ENCODE assay signal across 10 mouse cellular contexts in genomic region chr2:55920294-55920693, GRCm38 (mm10).
A peak's percentile ranks its signal among the peaks of the same experiment; 100 is the strongest.
DNase-seq lines count a peak whose midpoint lies in the region; ATAC-seq and TF ChIP-seq lines count a peak whose summit lies in the region.
"Had no signal": no experiment of that assay in that cellular context is flagged by ENCODE, and none has a peak within 500 bp of the region (broad histone marks: within the 10 kb centered on the region; RNA-seq: fewer than 3 reads in every experiment).

No protein-coding gene starts in this region.

- H3K4me1 ChIP-seq in forebrain, embryonic 16.5 days (replicated peaks; ENCODE audit: control insufficient read depth, insufficient read depth, low read length), result no peaks in the 10 kb centered on the region
- H3K4me1 ChIP-seq in neural tube, embryonic 14.5 days (ENCODE audit: control insufficient read depth, insufficient read depth, low read length), result no peaks in the 10 kb centered on the region

- peak; percentile 63 for TF ChIP-seq CTCF in left cerebral cortex, adult 2 months (IDR thresholded peaks at IDR 0.05)

- no peaks in the 10 kb centered on the region for H3K36me3 ChIP-seq in forebrain, embryonic 16.5 days (ENCODE audit: control insufficient read depth, insufficient read depth)
- H3K36me3 ChIP-seq in neural tube, embryonic 14.5 days (ENCODE audit: control insufficient read depth, insufficient read depth, low read length), result no peaks in the 10 kb centered on the region

- no peak overlapping the region for H3K4me2 ChIP-seq in forebrain, embryonic 16.5 days (ENCODE audit: low read length)
- no peak overlapping the region for H3K4me2 ChIP-seq in neural tube, embryonic 14.5 days (ENCODE audit: low read depth, low read length)
- H3K4me2 ChIP-seq: heart, embryonic 11.5 days had no signal

- no peak overlapping the region for H3K4me3 ChIP-seq in left cerebral cortex, adult 2 months
- H3K4me3 ChIP-seq in forebrain, embryonic 16.5 days (replicated peaks; ENCODE audit: low read length), result no peak overlapping the region
- H3K4me3 ChIP-seq in neural tube, embryonic 14.5 days (ENCODE audit: low read depth, low read length), result no peak overlapping the region

- H3K9ac ChIP-seq in forebrain, embryonic 16.5 days (replicated peaks; ENCODE audit: low read depth, low read length), result no peak overlapping the region
- H3K9ac ChIP-seq in neural tube, embryonic 14.5 days (replicated peaks; ENCODE audit: low read depth, low read length), result no peak overlapping the region

- ATAC-seq in forebrain, embryonic 16.5 days, result peak; percentile 79
- ATAC-seq in neural tube, embryonic 14.5 days (ENCODE audit: low read depth), result peak; percentile 80; the same call in 1 of the 2 replicates

- H3K27ac ChIP-seq in left cerebral cortex, adult 2 months, result no peak overlapping the region
- H3K27ac ChIP-seq in forebrain, embryonic 16.5 days (ENCODE audit: low read length), result no peak overlapping the region
- no peak overlapping the region for H3K27ac ChIP-seq in neural tube, embryonic 14.5 days (ENCODE audit: low read depth, low read length)

- no peaks in the 10 kb centered on the region for H3K9me3 ChIP-seq in forebrain, embryonic 16.5 days (ENCODE audit: control insufficient read depth, low read length)
- no peaks in the 10 kb centered on the region for H3K9me3 ChIP-seq in neural tube, embryonic 14.5 days (ENCODE audit: control insufficient read depth, low read length)

- DNase-seq in left cerebral cortex, adult 2 months (ENCODE audit: extremely low spot score in 1 of 2, low spot score in 2 of 2), result no peak
- no peak for DNase-seq in left cerebral cortex, postnatal 36 days (ENCODE audit: low spot score in 2 of 2)
- DNase-seq in NIH3T3 (ENCODE audit: low read depth), result peak; percentile 61
- DNase-seq in lung, adult 18-20 months, result no peak
- DNase-seq in right cerebral cortex, postnatal 14 days, result no peak
- DNase-seq in layer of hippocampus, postnatal 36 days, result no peak
- DNase-seq: kidney, adult 2 months had no signal

- 86% methylated on average over 1 of the region's 1 CpGs for WGBS in forebrain, embryonic 16.5 days
- 89% methylated on average over 1 of the region's 1 CpGs for WGBS in neural tube, embryonic 14.5 days

- intact Hi-C loops in left cerebral cortex, adult 2 months (cut with DNase I), result loop anchor here (2.0 kb wide), 1 partner anchor 829 kb away; no protein-coding TSS in a partner anchor
- intact Hi-C loops in left cerebral cortex, postnatal 36 days (cut with DNase I), result loop anchor here (5.0 kb wide), 1 partner anchor 613 kb away; no protein-coding TSS in a partner anchor

- H3K27me3 ChIP-seq in forebrain, embryonic 16.5 days (replicated peaks; ENCODE audit: control insufficient read depth, insufficient read depth, low read length), result no peaks in the 10 kb centered on the region
- H3K27me3 ChIP-seq in neural tube, embryonic 14.5 days (ENCODE audit: control insufficient read depth, insufficient read depth, low read length), result no peaks in the 10 kb centered on the region
